32 mouse cellular contexts compared by ENCODE assay signal in the genomic region with DNA sequence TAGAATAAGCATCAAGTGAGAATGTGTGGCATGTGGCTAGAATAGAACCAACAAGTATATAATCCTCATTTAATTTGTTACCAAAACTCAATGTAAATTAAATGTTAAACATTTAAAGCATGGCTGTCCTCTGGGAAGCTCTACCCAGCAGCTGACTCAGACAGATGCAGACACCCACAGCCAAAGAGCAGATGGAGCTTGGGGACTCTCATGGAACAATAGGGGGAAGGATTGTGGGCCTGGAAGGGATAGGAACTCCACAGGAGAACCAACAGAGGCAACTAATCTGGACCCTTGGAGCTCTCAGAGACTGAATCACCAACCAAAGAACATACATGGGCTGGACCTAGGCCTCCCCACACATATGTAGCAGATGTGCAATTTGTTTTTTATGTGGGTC.
A peak's percentile ranks its signal among the peaks of the same experiment; 100 is the strongest.
DNase-seq lines count a peak whose midpoint lies in the region; ATAC-seq and TF ChIP-seq lines count a peak whose summit lies in the region.
"Had no signal": no experiment of that assay in that cellular context is flagged by ENCODE, and none has a peak within 500 bp of the region (broad histone marks: within the 10 kb centered on the region; RNA-seq: fewer than 3 reads in every experiment).

No protein-coding gene starts in this region.

- peak; percentile 86 for ATAC-seq in frontal cortex, adult (ENCODE audit: low TSS enrichment)
- ATAC-seq in kidney, embryonic 14.5 days (ENCODE audit: low FRiP score, low TSS enrichment) = no peak
- ATAC-seq: activated CD4-positive, CD25-positive, alpha-beta regulatory T cell, adult 4 months; forebrain, embryonic 15.5 days; hindbrain, postnatal 0 days; intestine, embryonic 15.5 days; midbrain, embryonic 13.5 days had no signal

- no peak overlapping the region for H3K4me2 ChIP-seq in kidney, embryonic 14.5 days (replicated peaks; ENCODE audit: low read depth, low read length)
- H3K4me2 ChIP-seq: embryonic facial prominence, embryonic 12.5 days; forebrain, embryonic 15.5 days; heart, embryonic 15.5 days; hindbrain, embryonic 12.5 days; intestine, embryonic 15.5 days; midbrain, embryonic 13.5 days; neural tube, embryonic 13.5 days had no signal

- no peak for DNase-seq in frontal cortex, postnatal 14 days (ENCODE audit: low spot score in 2 of 2)
- DNase-seq in left cerebral cortex, postnatal 36 days (ENCODE audit: low spot score in 2 of 2) = peak; percentile 25 to 39
- no peak for DNase-seq in left cerebral cortex, postnatal 4 days
- peak; percentile 47 to 62 for DNase-seq in layer of hippocampus, adult 2 months (ENCODE audit: low spot score in 2 of 2)
- DNase-seq in telencephalon, adult 2 months (ENCODE audit: low read depth, low spot score) = peak; percentile 44
- DNase-seq: adrenal gland, adult 2 months; cerebellum, adult 8-10 months; cerebellum, postnatal 25 days; gastrocnemius, postnatal 25 days; heart, adult 11 months; kidney, adult 2 months; kidney, postnatal 4 days; liver; lung, adult 2 months; lung, postnatal 10 days; thymus, postnatal 14 days had no signal

- no peak overlapping the region for H3K4me3 ChIP-seq in layer of hippocampus, adult 2 months
- no peak overlapping the region for H3K4me3 ChIP-seq in kidney, embryonic 14.5 days (ENCODE audit: low read length)
- H3K4me3 ChIP-seq: embryonic facial prominence, embryonic 12.5 days; forebrain, embryonic 15.5 days; heart, embryonic 10.5 days; heart, embryonic 15.5 days; hindbrain, embryonic 12.5 days; intestine, embryonic 15.5 days; midbrain, embryonic 13.5 days; neural tube, embryonic 13.5 days had no signal

- TF ChIP-seq CTCF in layer of hippocampus, adult 2 months (conservative IDR thresholded peaks at IDR 0.05) = no peak

- H3K36me3 ChIP-seq in kidney, embryonic 14.5 days (ENCODE audit: control insufficient read depth, insufficient read depth, low read length) = no peaks in the 10 kb centered on the region
- H3K36me3 ChIP-seq: embryonic facial prominence, embryonic 12.5 days; forebrain, embryonic 15.5 days; heart, embryonic 10.5 days; heart, embryonic 15.5 days; hindbrain, embryonic 12.5 days; intestine, embryonic 15.5 days; midbrain, embryonic 13.5 days; neural tube, embryonic 13.5 days had no signal

- intact Hi-C loops in left cerebral cortex, postnatal 36 days (cut with DNase I) = no loop called here
- intact Hi-C loops in left cerebral cortex, postnatal 4 days (cut with DNase I) = no loop called here

- H3K4me1 ChIP-seq in kidney, embryonic 14.5 days (ENCODE audit: control insufficient read depth, insufficient read depth, low read length) = no peaks in the 10 kb centered on the region
- H3K4me1 ChIP-seq: embryonic facial prominence, embryonic 12.5 days; forebrain, embryonic 15.5 days; heart, embryonic 10.5 days; heart, embryonic 15.5 days; hindbrain, embryonic 12.5 days; intestine, embryonic 15.5 days; midbrain, embryonic 13.5 days; neural tube, embryonic 13.5 days had no signal

- no peak overlapping the region for H3K9ac ChIP-seq in kidney, embryonic 14.5 days (ENCODE audit: low read depth, low read length)
- H3K9ac ChIP-seq: embryonic facial prominence, embryonic 12.5 days; forebrain, embryonic 15.5 days; heart, embryonic 15.5 days; hindbrain, embryonic 12.5 days; intestine, embryonic 15.5 days; liver, embryonic 14.5 days; midbrain, embryonic 13.5 days; neural tube, embryonic 13.5 days had no signal

- peak overlapping the region; percentile 64 for H3K27ac ChIP-seq in layer of hippocampus, adult 2 months
- no peak overlapping the region for H3K27ac ChIP-seq in kidney, embryonic 14.5 days (ENCODE audit: low read depth, low read length)
- H3K27ac ChIP-seq: embryonic facial prominence, embryonic 12.5 days; forebrain, embryonic 15.5 days; heart, embryonic 10.5 days; heart, embryonic 15.5 days; hindbrain, embryonic 12.5 days; hindbrain, postnatal 0 days; intestine, embryonic 15.5 days; kidney, postnatal 0 days; liver, embryonic 14.5 days; macrophage; midbrain, embryonic 13.5 days; neural tube, embryonic 13.5 days had no signal

- H3K9me3 ChIP-seq in kidney, embryonic 14.5 days (ENCODE audit: control insufficient read depth, low read length) = no peaks in the 10 kb centered on the region
- H3K9me3 ChIP-seq: embryonic facial prominence, embryonic 12.5 days; forebrain, embryonic 15.5 days; heart, embryonic 10.5 days; heart, embryonic 15.5 days; hindbrain, embryonic 12.5 days; intestine, embryonic 15.5 days; midbrain, embryonic 13.5 days; neural tube, embryonic 13.5 days had no signal

- H3K27me3 ChIP-seq in kidney, embryonic 14.5 days (ENCODE audit: control insufficient read depth, insufficient read depth, low read length) = no peaks in the 10 kb centered on the region
- H3K27me3 ChIP-seq: CH12.LX; embryonic facial prominence, embryonic 12.5 days; forebrain, embryonic 15.5 days; heart, embryonic 15.5 days; hindbrain, embryonic 12.5 days; intestine, embryonic 15.5 days; midbrain, embryonic 13.5 days; neural tube, embryonic 13.5 days had no signal

Comparison
In these comparisons a context has a peak if more than half of its experiments do, and no peak if none do; other contexts are left out.
1. DNase-seq: peak in left cerebral cortex, postnatal 36 days (2 of 2), layer of hippocampus, adult 2 months (2 of 2) and telencephalon, adult 2 months (single experiment); none in frontal cortex, postnatal 14 days (0 of 2) and left cerebral cortex, postnatal 4 days (single experiment).